Mouse (Mus musculus): ENCODE measurements at regions not wholly inside any gene's neighbourhood (a gene's known extent, or its start where the extent isn't known, plus 50 kb on each side); places are given as distances from the start of the nearest gene placed in this dataset.

DNA sequence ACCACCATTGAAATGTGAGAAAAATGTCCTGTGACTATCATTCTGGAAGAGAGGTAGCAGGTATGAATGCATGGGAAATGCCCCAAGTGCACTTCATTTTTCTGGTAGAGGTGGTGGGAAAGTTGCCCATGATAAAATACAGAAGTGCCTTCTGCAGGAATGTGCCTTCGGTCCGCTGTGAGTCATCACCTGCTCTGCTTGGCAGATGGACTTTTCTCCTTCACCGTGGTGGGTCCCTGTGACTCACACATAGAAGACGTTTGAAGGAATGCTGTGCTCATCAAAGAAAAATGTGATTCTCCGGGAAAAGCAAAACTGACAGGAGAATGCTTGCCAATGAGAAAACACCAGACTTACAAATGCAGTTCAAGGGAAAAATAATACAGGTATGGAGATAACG lies 126.8 kb downstream of the Tnfsf18 start:
- TF ChIP-seq CTCF (IDR thresholded peaks at IDR 0.05; ENCODE audit: low read depth, low read length), result no peak
- no peak for TF ChIP-seq POLR2A (IDR thresholded peaks at IDR 0.05; ENCODE audit: insufficient read depth, low read length)
- TF ChIP-seq EP300 (IDR thresholded peaks at IDR 0.05; ENCODE audit: insufficient read depth, low read depth, low read length), result no peak

Measured in ES-Bruce4 (cell line).